Mouse (Mus musculus) ES-E14 (cell line): ENCODE measurements at regions not wholly inside any gene's neighbourhood (a gene's known extent, or its start where the extent isn't known, plus 50 kb on each side); places are given as distances from the start of the nearest gene placed in this dataset.

Source experiments
- DNase-seq: peaks from one replicate; pipeline ENCODE4 v3.0.0-alpha.2; 2013; ENCODE audit warnings: low read depth, low spot score
- H3K27ac ChIP-seq: 2 replicates; pipeline ENCODE4 v1.5.1; 2012; ENCODE audit warnings: low read depth, mild to moderate bottlenecking, low read length, moderate library complexity, mixed read lengths; ENCODE audit not compliant: poor library complexity, insufficient read depth, severe bottlenecking
- H3K36me3 ChIP-seq: 2 replicates; pipeline ENCODE4 v1.6.1; 2012; ENCODE audit warnings: mild to moderate bottlenecking, low read length, moderate library complexity, mixed read lengths; ENCODE audit not compliant: control insufficient read depth, poor library complexity, insufficient read depth, severe bottlenecking
- H3K4me1 ChIP-seq, 2 experiments: fragments of 150-350 bp in 1 of 2; sonication (generic) in 1 of 2; 2 replicates each; pipeline ENCODE4 v1.6.1; 2012; ENCODE audit warnings: low read length in 2 of 2, mild to moderate bottlenecking in 1 of 2, mixed read lengths in 1 of 2; ENCODE audit not compliant: control insufficient read depth in 2 of 2, insufficient read depth in 2 of 2, poor library complexity in 1 of 2
- H3K4me3 ChIP-seq, 2 experiments: fragments of 150-350 bp in 1 of 2; sonication (generic) in 1 of 2; 2 replicates each; pipeline ENCODE4 v1.5.1; 2012; ENCODE audit warnings: low read length in 2 of 2, low read depth in 1 of 2, mild to moderate bottlenecking in 1 of 2, mixed read lengths in 1 of 2; ENCODE audit not compliant: insufficient read depth in 1 of 2, poor library complexity in 1 of 2, severe bottlenecking in 1 of 2
- H3K9ac ChIP-seq: 2 replicates; pipeline ENCODE4 v1.6.1; 2012; ENCODE audit warnings: low read depth, mild to moderate bottlenecking, low read length, mixed read lengths; ENCODE audit not compliant: poor library complexity, insufficient read depth, severe bottlenecking
- H3K9me3 ChIP-seq: fragments of 150-350 bp; sonication (generic); 2 replicates; pipeline ENCODE4 v1.6.1; 2012; ENCODE audit warnings: low read depth, mild to moderate bottlenecking, low read length; ENCODE audit not compliant: control insufficient read depth, insufficient read depth
- CHD2 ChIP-seq: IDR thresholded peaks from 2 replicates; pipeline ENCODE4 v1.6.1; 2014; ENCODE audit warnings: mild to moderate bottlenecking, low read depth, low read length, inconsistent platforms
- HCFC1 ChIP-seq: IDR thresholded peaks from 2 replicates; pipeline ENCODE4 v1.6.1; 2012; ENCODE audit warnings: low read length, inconsistent platforms, borderline replicate concordance; ENCODE audit not compliant: insufficient read depth
- MAFK ChIP-seq: IDR thresholded peaks from 2 replicates; pipeline ENCODE4 v1.6.1; 2014; ENCODE audit warnings: mild to moderate bottlenecking, low read depth, low read length, inconsistent platforms; ENCODE audit not compliant: insufficient read depth
- ZC3H11A ChIP-seq: IDR thresholded peaks from 2 replicates; pipeline ENCODE4 v1.6.1; 2012; ENCODE audit warnings: low read depth, mild to moderate bottlenecking, inconsistent platforms, low read length, borderline replicate concordance
- ZNF384 ChIP-seq: IDR thresholded peaks from 2 replicates; pipeline ENCODE4 v1.6.1; 2012; ENCODE audit warnings: low read depth, low read length, inconsistent platforms
- in situ Hi-C, 2 experiments: fragments of 600-800 bp; cut with MboI; formaldehyde crosslinking; loops; one replicate each; pipeline ENCODE4 v1.15.1; 2025; ENCODE audit warnings: low sequenced_read_pairs in 2 of 2, inconsistent platforms in 1 of 2; ENCODE audit not compliant: unreplicated experiment in 2 of 2

DNA sequence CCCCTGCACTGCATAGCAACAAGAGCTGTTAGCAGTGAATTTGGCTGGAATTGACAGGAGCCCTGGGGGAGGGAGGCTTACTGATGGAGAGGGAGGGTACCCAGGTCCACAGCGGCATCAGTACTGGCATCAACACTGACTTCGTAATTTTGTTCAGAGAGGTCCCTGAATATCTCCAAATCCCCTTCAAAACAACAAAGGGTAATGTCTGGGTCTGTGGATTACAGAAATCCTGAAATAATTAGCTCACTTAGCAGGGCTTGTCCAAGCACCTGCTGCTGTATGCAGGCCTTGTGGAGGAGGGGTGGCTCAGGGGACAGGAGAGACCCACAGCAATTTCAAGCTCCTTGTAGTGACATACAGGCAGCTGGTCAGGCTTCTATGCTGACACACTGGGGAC lies 369.6 kb downstream of the Eipr1 start:
- H3K4me3 ChIP-seq: no peak overlapping the region
- no peak overlapping the region for H3K27ac ChIP-seq
- no peaks in the 10 kb centered on the region for H3K9me3 ChIP-seq
- H3K9ac ChIP-seq: no peak overlapping the region
- in situ Hi-C loops: no loop called here
- no peak for TF ChIP-seq ZNF384
- no peak for TF ChIP-seq HCFC1
- TF ChIP-seq ZC3H11A: no peak
- no peak for TF ChIP-seq CHD2
- TF ChIP-seq MAFK: no peak
- H3K4me1 ChIP-seq: no peaks in the 10 kb centered on the region
- H3K36me3 ChIP-seq: no peaks in the 10 kb centered on the region
- no peak for DNase-seq

DNA sequence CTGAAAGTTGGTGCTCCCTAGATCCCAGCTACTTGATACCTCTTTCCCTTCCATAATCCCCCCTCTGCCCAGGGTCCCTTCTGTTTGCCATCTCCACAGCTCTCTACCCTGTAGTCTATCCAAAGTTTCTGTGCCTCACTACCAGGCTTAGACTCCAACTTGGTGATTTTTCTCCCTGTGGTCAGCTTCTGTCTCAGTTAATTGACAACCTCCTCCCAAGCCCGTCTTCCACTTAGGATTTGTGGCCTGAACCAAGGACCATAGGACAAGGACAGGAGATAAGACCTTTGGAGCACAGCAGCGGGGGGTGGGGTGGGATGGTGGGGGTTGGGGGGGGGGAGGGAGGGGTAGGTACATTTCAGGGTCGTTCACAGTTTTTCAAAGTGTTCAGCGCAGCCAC lies 371.3 kb downstream of the Eipr1 start:
- in situ Hi-C loops: no loop called here
- no peak overlapping the region for H3K4me3 ChIP-seq
- no peak overlapping the region for H3K27ac ChIP-seq
- H3K9me3 ChIP-seq: no peaks in the 10 kb centered on the region
- TF ChIP-seq HCFC1: no peak
- TF ChIP-seq MAFK: no peak
- no peak for TF ChIP-seq ZNF384
- no peak for TF ChIP-seq CHD2
- TF ChIP-seq ZC3H11A: no peak
- H3K4me1 ChIP-seq: no peaks in the 10 kb centered on the region
- H3K36me3 ChIP-seq: no peaks in the 10 kb centered on the region
- H3K9ac ChIP-seq: no peak overlapping the region
- DNase-seq: no peak

- no peak overlapping the region for H3K4me3 ChIP-seq
- no peak for TF ChIP-seq HCFC1
- no peak for TF ChIP-seq MAFK
- no peak for TF ChIP-seq ZC3H11A
- no peak for TF ChIP-seq ZNF384
- no peak for TF ChIP-seq CHD2
- H3K36me3 ChIP-seq: no peaks in the 10 kb centered on the region
- no peak for DNase-seq
- H3K27ac ChIP-seq: no peak overlapping the region
- H3K9ac ChIP-seq: no peak overlapping the region
- no peaks in the 10 kb centered on the region for H3K4me1 ChIP-seq
- in situ Hi-C loops: no loop called here
- H3K9me3 ChIP-seq: no peaks in the 10 kb centered on the region
Observed at GRCm38 (mm10) chr12:29124079-29124668, 372.6 kb downstream of the Eipr1 start.

DNA sequence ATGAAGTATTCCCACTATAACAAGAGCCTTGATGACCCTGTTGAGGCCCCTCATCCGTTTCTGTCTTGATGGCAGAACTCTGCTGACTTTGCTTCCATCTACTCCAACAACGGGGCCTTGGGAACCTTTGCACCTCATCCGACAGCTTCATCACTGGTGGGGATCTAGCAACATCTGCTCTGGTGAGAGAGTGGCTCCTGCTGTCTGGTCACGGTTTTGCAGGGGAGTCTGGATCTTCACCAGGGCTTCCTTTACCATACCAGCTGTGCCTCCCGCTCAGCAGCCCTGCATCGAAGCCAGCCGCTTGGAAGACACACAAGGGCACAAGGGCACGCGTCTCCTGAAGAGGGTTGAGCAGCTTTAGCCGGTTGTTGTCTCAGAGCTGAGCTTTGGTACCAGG lies 377.2 kb downstream of the Eipr1 start:
- H3K27ac ChIP-seq: no peak overlapping the region
- no peak for DNase-seq
- no peak overlapping the region for H3K4me3 ChIP-seq
- in situ Hi-C loops: no loop called here
- TF ChIP-seq ZC3H11A (0 out of 2 replicates have a peak, but pooled peaks have one; percentile 4), MAFK (no peak)
- no peaks in the 10 kb centered on the region for H3K9me3 ChIP-seq
- no peaks in the 10 kb centered on the region for H3K36me3 ChIP-seq
- H3K4me1 ChIP-seq: no peaks in the 10 kb centered on the region
- H3K9ac ChIP-seq: no peak overlapping the region

DNA sequence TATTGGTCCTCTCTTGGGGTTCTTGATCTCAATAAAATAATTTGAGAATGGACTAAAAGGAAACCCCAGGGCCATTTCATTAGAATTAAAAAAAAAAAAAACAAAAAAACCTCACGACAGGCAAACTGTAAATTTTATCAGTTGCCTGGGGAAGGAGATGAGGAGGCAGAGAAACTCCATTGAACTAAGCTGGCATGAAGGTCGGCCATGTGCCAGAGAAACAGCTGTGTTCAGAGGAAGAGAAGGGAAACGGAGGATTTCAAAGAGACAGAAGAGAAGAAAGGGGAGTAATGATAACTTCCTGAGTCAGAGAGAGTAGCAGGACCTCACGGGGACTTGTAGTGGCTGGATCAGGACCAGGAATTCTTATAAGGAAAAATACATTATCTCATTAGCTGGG lies 377.7 kb downstream of the Eipr1 start:
- H3K4me1 ChIP-seq: no peaks in the 10 kb centered on the region
- H3K4me3 ChIP-seq: no peak overlapping the region

More for the DNA sequence above, 377.7 kb downstream of the Eipr1 start:
- Histone ChIP-seq H3K9me3 (no peaks in the 10 kb centered on the region), H3K36me3 (no peaks in the 10 kb centered on the region), H3K27ac (no peak overlapping the region), H3K9ac (no peak overlapping the region)
- TF ChIP-seq MAFK (no peak), ZNF384 (no peak), ZC3H11A (no peak), HCFC1 (no peak), CHD2 (no peak)
- in situ Hi-C loops: no loop called here
- DNase-seq: no peak
